Mouse (Mus musculus) CD4-positive helper T cell, adult 2 months (primary cell): Measurements from ENCODE around the gene Ptcd2.

Source experiments
- DNase-seq: peaks from one replicate; pipeline ENCODE4 v3.0.0-alpha.2; 2012; ENCODE audit warnings: low read depth, missing footprints, low spot score

Ptcd2 gene

GRCm38 (mm10) chr13:99304365-99304764 lies 40.1 kb downstream of the Ptcd2 start:
- DNase-seq = no peak

GRCm38 (mm10) chr13:99303846-99304245 lies 40.7 kb downstream of the Ptcd2 start:
- no peak for DNase-seq

- no peak for DNase-seq
Measured at GRCm38 (mm10) chr13:99299921-99300320, 44.6 kb downstream of the Ptcd2 start.

DNA sequence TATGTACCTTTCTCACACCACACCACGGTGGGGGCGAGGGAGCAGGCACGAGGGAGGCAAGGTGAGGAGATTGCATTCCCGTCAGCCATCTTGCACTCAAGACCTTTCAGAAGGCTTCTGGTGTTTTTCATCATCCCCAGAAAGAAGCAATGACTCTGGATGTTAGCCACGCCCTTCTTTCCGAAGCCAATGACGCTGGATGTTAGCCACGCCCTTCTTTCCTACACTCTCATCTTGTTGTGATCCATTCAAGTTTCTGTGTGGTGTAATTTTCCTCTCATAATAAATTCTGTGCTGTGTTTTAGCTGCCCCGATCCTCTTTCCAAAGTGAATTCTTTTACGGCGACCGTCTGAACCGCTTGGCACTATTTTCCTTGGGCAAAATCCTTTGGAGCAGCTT lies 50.3 kb downstream of the Ptcd2 start:
- DNase-seq = no peak

- no peak for DNase-seq
Measured at GRCm38 (mm10) chr13:99290766-99291165, 53.7 kb downstream of the Ptcd2 start.

- no peak for DNase-seq
Measured at GRCm38 (mm10) chr13:99287786-99288185, 56.7 kb downstream of the Ptcd2 start.

- DNase-seq = no peak
Measured at GRCm38 (mm10) chr13:99287207-99287606, 57.3 kb downstream of the Ptcd2 start.

GRCm38 (mm10) chr13:99285241-99285640 lies 59.3 kb downstream of the Ptcd2 start:
- DNase-seq = no peak

GRCm38 (mm10) chr13:99284400-99285160 lies 59.9 kb downstream of the Ptcd2 start:
- DNase-seq = no peak

GRCm38 (mm10) chr13:99283916-99284315 lies 60.6 kb downstream of the Ptcd2 start:
- DNase-seq = no peak

DNA sequence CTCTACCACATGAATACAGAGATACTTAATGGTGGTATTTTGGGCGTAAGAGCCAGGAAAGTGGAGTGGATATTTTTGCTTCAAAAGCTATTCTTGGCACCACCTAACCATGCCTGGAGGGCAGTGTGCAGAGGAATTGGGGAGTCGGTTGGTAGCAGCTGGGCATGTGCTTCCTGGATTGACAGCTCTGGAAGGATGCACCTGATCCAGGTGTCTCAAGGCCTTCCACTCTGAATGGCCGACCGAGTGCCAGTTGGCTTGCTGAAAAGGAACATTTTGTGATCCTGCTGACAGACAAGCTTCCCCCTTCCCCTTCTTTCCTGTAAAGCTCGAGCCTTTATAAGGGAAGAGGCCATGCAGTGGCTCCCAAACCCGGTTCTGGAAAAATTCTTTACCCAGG lies 61.5 kb downstream of the Ptcd2 start:
- no peak for DNase-seq

GRCm38 (mm10) chr13:99279351-99279750 lies 65.2 kb downstream of the Ptcd2 start:
- DNase-seq = no peak

DNA sequence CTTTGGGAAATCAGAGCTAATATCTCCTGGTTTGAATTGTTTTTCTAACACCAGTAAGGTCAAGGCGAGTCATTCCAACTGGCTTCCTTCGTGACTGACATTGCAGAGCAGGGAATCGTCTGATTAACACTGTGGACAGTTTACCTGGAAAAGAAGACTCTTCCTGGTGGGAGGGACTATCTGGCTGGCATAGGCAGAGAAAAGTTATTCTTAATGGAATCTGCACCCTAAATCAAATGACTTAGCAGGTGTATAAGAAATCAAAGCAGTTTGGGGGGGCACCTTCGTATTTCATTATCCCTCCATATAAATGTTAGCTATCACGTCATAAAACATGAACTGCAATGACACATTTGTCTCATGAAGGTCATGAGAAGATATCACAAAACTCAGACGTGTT lies 66.0 kb downstream of the Ptcd2 start:
- no peak for DNase-seq

DNA sequence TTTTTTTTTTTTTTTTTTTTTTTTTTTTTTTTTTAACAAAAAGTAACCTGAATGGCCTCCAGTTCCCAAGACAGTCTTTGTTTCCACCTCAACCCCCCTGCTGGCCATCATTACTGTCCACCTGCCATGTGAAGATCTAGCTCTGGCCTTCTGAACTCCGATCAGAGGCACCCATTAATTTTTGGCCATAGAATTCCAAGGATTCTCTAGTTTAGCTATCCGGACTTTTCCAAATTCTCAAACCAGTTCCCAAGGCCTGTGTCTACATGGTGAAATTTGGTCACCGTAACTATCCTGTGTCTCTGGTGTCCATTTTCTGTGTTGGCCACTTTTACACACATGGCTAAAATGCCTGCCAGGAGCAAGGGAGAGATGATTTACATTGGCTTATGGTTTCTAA lies 67.0 kb downstream of the Ptcd2 start:
- no peak for DNase-seq

- no peak for DNase-seq
Measured at GRCm38 (mm10) chr13:99272046-99272445, 72.5 kb downstream of the Ptcd2 start.
